Mouse (Mus musculus) hindlimb bud, embryonic 11.5 days (tissue): ENCODE results near the gene Rnpepl1.

Experiments
- DNase-seq: peaks from one replicate; pipeline ENCODE4 v3.0.0-alpha.2; 2012; ENCODE audit warnings: low read depth, low spot score; ENCODE audit errors: extremely low spot score

The Rnpepl1 gene

GRCm38 (mm10) chr1:92906779-92907631 is 3.6 kb upstream of the Rnpepl1 start, which contains the start of gene Dusp28:
TSS of gene Dusp28 (plus strand) at chr1:92906981.
- DNase-seq, result no peak

DNA sequence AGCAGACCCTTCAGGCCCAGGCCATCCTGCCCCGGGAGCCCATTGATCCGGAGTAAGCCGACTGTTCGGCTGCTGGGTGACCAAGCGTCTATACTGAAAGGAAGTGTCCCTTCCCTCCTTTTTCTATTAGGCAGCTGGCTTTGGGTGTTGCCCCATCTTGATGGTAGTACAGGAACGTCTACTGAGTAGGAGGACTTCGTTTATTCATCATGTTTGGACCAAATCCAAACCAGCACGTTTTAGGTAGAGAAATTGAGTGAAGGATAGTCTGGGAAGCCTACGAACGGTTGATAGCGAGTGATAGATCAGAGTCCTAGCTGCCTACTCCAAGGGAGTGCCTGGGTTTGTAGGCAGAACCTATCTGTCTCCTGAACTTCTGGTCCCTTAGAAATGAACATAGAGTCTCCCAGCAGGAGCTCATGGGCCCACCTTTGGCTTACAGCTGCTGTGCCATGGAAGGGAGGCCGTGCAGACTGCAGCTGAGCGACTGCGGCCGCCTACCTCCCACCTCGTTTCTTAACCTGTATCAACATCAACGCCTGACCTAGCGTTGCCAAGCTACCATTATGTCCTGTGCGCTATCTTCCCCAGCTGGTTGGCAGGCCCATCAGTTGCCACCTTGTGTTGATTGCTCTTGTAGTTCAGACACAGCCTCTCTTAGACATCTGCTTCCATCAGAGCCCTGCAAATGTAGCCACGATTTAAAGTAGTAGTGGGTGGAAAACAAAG is 2.8 kb upstream of the Rnpepl1 start:
- DNase-seq, result no peak

- DNase-seq, result no peak
Measured at GRCm38 (mm10) chr1:92908664-92909063, 1.9 kb upstream of the Rnpepl1 start.

- no peak for DNase-seq
Measured at GRCm38 (mm10) chr1:92909068-92909467, 1.5 kb upstream of the Rnpepl1 start.

- no peak for DNase-seq
Measured at GRCm38 (mm10) chr1:92910925-92911720, 540 bp downstream of the Rnpepl1 start.

GRCm38 (mm10) chr1:92911721-92912138 is 1.1 kb downstream of the Rnpepl1 start:
- no peak for DNase-seq

GRCm38 (mm10) chr1:92912286-92912685 is 1.7 kb downstream of the Rnpepl1 start:
- DNase-seq, result no peak

GRCm38 (mm10) chr1:92914239-92914638 is 3.7 kb downstream of the Rnpepl1 start:
- no peak for DNase-seq

GRCm38 (mm10) chr1:92914993-92915392 is 4.4 kb downstream of the Rnpepl1 start:
- DNase-seq, result no peak

- DNase-seq, result no peak
Measured at GRCm38 (mm10) chr1:92916725-92917124, 6.1 kb downstream of the Rnpepl1 start.

DNA sequence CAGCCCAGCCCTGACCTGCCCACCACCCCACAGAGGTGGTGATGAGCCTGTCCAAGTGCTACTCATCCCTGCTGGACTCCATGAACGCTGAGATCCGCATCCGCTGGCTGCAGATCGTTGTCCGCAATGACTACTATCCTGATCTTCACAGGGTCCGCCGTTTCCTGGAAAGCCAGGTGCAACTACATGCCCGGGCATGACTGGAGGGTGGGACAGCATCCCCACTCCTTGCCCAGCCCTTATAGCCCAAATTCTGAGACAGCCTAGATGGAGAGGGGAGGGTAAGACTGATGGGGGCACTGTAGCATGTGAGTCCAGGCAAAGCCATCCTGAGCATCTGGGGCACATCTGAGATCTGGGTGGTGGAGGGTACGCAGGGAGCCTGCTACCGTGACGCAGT is 8.6 kb downstream of the Rnpepl1 start:
- no peak for DNase-seq

- DNase-seq, result no peak
Measured at GRCm38 (mm10) chr1:92919775-92920174, 9.2 kb downstream of the Rnpepl1 start.

DNA sequence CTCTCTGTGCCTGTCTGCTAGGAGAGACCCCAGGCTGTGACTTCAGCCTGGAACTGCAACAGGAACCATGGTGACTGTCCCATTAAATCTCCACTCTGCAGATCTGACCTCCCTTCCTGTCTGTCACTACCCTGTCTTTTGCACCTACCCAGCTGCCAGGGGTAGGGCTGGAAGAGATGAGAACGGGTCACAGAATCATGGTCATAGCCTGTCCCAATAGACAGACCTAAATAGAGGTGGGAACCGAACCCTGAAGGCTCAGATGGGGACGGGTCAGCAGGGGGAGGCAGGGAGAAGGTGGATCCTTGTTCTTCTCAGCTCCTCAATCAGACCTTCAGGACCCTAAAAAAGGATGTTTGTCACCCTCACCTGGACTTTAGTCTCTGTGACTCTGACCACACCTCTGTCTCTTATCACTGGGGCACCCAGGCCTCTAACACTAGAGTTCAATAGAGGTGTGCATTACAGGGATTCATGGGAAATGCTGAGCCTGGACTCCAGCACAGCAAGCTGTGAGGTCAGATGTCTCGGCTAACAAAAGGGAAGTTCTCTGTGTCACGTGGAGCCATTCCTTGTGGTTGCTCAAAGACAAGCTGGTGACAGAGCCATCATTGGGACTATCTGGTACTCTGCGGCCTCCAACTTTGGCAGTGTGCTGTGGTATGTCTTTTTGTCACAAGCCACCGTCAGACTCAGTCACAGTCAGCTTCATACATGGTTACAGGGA is 10.1 kb downstream of the Rnpepl1 start:
- no peak for DNase-seq

- DNase-seq, result no peak
Measured at GRCm38 (mm10) chr1:92921496-92921895, 10.9 kb downstream of the Rnpepl1 start.

- no peak for DNase-seq
Measured at GRCm38 (mm10) chr1:92930171-92930706, 19.7 kb downstream of the Rnpepl1 start.

- DNase-seq, result no peak
Measured at GRCm38 (mm10) chr1:92933611-92934010, 23.0 kb downstream of the Rnpepl1 start.

- peak; percentile 93 for DNase-seq
Measured at GRCm38 (mm10) chr1:92934182-92934827, 23.7 kb downstream of the Rnpepl1 start, which contains the start of gene Capn10. TSS of gene Capn10 (plus strand) at chr1:92934376.

GRCm38 (mm10) chr1:92935054-92935962 is 24.7 kb downstream of the Rnpepl1 start:
- no peak for DNase-seq

GRCm38 (mm10) chr1:92935977-92936376 is 25.4 kb downstream of the Rnpepl1 start:
- no peak for DNase-seq
